Mouse (Mus musculus): Measurements from ENCODE around the gene Vtcn1.

Gene Vtcn1

GRCm38 (mm10) chr3:100856050-100856815, 31.0 kb downstream of the Vtcn1 start:
- DNase-seq (ENCODE audit: low read depth, low spot score), result no peak

DNA sequence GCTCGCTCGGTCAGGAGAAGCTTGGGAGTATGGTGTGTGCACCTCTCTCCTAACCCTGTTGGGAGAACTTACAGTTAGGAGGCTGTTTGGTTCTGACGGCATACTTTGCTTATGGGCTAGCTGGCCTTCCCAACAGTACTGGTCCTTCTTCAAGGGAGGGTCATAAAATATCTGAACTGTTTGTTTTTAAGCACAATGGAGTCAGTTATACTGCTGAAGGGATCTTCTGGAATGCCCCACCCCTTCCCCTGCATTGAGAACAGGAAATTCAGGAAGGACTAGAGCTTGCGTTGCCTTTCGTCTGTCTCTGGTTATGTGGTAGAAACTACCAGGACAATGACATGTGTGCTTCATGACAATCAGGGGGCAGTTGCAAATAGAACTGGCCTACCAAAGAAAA, 31.9 kb downstream of the Vtcn1 start:
- no peak for DNase-seq (ENCODE audit: low read depth, low spot score)

- DNase-seq (ENCODE audit: low read depth, low spot score), result no peak
Observed at GRCm38 (mm10) chr3:100858334-100859002, 33.2 kb downstream of the Vtcn1 start.

DNA sequence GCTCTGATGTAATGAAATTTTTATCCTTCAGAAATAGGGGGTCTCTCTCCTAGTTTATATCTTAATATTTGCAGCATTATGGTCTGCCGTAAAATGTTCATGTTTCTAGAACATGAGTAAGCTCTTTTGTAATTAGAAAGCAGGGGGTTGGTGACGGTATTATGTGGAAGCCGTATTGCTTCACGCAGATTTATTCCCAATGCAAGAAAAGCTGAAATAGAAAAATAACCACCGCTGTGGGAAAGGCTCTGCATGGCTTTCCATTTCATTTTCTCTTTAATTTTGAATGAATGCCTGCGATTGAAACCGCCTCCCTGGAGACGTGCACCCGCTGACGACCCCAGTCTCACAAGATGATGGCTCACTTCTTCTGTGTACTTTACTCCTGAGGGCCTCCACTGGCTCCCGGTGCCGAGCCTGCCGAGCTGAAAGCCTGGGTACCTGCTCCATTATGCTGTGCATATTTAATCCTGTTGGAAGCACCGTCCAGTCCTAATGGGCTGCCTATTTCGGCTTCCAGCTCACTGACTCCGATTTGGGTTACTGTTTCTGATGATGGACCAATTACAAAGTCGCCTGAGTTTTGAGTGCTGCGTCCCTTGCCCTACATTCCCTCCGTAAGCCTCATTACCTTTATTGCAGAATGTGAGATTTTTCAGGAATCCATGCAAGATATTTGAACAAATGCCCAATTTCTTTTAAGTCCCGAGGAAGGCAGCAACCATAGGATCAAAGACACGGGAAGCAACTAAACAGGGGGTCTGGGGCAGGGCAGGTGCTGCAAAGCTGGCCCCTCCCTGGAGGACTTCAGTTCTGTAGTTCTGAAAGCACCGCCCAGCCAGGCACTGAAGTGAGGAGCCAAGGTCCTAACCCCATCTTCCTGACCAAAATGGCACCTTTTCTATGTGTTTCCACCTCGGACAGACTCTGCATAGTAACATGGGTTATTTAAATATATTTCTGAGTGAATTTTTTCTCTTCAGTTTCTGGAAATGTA, 36.3 kb downstream of the Vtcn1 start:
- DNase-seq (ENCODE audit: low read depth, low spot score), result no peak

GRCm38 (mm10) chr3:100866946-100867345, 41.7 kb downstream of the Vtcn1 start:
- no peak for DNase-seq (ENCODE audit: low read depth, low spot score)

DNA sequence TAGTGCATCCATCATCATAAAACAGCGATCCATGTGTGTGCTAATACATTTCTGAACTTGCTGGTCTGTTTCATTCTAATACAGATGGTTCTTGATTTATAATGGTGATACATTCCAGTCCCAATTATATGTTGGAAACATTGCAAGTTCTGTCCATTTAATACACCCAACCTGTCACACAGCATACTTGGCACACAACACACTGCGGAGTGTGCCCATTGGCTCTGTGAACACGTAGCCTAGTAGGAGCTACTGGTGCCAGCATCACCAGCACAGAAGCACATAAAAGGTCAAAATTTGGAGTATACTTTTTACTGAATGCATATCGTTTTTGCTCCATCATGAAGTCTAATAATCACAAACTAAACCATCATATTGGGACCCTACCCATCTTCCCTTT, 51.8 kb downstream of the Vtcn1 start:
- no peak for DNase-seq (ENCODE audit: low read depth, low spot score)

GRCm38 (mm10) chr3:100881403-100881802, 56.1 kb downstream of the Vtcn1 start:
- DNase-seq (ENCODE audit: low read depth, low spot score), result no peak

- DNase-seq (ENCODE audit: low read depth, low spot score), result no peak
Observed at GRCm38 (mm10) chr3:100881843-100882634, 56.8 kb downstream of the Vtcn1 start.

GRCm38 (mm10) chr3:100889234-100889633, 64.0 kb downstream of the Vtcn1 start:
- no peak for DNase-seq (ENCODE audit: low read depth, low spot score)

- no peak for DNase-seq (ENCODE audit: low read depth, low spot score)
Observed at GRCm38 (mm10) chr3:100890406-100890805, 65.1 kb downstream of the Vtcn1 start.

DNA sequence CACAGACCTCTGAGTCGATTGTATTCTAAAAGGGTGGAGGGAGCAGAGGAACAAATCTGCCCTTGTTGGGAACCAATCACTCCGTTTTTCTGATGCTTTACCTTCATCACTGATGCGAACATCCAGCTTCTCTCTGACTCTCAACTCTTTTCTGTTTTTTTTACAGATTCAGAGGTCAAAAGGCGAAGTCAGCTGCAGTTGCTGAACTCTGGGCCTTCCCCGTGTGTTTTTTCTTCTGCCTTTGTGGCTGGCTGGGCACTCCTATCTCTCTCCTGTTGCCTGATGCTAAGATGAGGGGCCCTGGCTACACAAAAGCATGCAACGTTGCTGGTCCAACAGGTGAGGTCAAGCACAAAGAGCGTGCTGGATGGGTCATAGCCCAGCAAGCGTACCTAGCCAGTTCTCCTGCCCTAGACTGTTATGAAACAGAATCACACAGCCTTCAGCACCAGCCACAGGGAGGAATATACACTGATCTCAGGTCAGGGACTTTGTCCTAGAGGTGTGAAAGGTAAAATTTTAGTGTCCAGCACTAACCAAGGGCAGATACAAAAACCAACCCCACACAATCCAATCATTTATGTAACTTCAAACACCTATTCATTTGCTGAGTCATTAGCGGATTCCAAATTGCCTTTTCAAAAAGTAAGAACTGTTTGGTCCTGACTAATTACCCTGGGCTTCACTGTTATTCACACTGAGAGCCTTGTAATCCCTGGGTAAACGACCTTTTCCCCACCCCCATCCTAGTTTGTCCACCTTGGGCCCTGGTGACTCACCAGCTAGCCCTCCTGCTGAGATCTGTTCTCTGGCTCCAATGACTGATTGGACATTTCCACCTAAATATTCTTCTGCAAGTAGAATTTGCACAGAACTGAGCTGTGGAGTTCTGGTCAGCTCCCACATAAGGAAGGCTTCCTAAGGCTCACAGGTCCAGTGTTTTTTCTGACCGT, 67.4 kb downstream of the Vtcn1 start:
- DNase-seq (ENCODE audit: low read depth, low spot score), result no peak

DNA sequence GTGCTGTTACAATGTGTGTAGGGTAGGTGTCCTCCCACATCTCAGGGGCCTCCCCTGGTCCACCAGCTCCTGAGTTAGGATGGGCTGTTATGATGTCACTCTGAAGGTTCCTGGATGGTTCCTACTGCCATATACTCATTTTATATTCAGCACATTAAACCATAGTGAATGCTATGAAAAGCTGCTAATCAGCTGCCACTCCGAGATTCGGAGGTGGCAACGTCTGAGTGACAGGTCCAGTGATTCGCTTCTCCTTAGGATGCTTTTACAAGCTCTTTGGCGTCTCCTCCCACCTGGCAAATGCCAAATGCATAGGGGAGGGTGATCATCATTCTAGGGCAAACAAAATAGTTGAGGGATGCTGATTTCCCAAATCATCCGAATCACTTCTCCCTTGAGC, 70.2 kb downstream of the Vtcn1 start:
- DNase-seq (ENCODE audit: low read depth, low spot score), result no peak

- no peak for DNase-seq (ENCODE audit: low read depth, low spot score)
Observed at GRCm38 (mm10) chr3:100906128-100906527, 80.9 kb downstream of the Vtcn1 start.

- no peak for DNase-seq (ENCODE audit: low read depth, low spot score)
Observed at GRCm38 (mm10) chr3:100906916-100907315, 81.7 kb downstream of the Vtcn1 start.

DNA sequence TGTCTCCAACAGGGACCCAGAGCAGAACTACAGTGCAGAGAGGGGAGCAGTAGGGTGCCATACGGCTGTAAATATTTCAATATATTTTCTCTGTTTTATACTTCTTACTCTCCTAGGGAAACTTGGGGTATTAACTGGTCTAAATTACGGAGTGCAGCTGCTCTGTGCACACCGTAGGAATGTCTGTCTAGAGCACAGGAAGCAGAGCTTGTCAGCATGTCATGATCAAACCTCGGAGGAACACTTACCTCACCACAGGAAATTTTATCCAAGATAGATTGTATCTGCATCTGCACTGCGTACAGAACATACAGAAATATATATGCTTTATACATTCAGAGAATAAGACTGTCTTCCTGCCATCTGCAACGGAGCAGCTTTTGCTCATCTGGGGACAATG, 83.3 kb downstream of the Vtcn1 start:
- DNase-seq (ENCODE audit: low read depth, low spot score), result no peak

DNA sequence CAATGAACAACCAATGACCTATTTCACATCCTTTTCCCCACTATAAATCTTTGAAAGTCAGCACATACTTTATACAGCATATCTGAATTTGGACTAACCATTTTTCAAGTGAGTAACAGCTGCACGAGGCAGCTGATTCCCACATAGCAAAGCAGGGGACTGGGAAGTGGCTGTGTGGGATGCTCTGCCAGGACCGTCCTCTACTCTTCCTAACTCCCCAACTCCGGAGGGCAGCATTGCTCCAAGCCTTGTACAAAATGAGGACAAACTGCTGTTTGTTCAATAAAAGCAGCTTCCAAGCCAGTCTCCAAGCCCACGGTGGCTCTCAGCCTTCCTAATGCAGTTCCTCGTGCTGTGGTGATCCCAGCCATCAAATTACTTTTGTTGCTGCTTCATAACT, 85.4 kb downstream of the Vtcn1 start:
- DNase-seq (ENCODE audit: low read depth, low spot score), result no peak

DNA sequence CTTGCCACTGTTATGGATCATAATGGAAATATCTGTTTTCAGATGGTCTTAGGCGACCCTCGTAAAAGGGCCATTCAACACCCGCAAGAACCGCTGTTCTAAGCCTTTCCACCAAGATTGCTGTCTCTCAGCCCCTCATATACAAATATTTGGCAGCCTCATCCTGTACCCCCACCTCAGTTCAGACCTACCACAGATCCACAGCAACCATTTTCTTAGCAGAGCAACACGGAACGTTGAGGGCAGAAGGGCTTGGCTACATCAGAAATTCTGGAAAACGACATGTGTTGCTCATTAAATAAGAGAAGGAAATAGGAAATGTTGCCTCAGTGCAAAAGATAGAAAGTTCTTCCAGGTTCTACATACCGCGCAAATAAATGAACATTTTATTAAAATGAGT, 85.8 kb downstream of the Vtcn1 start:
- no peak for DNase-seq (ENCODE audit: low read depth, low spot score)

- DNase-seq (ENCODE audit: low read depth, low spot score), result no peak
Observed at GRCm38 (mm10) chr3:100911498-100912213, 86.4 kb downstream of the Vtcn1 start.

DNA sequence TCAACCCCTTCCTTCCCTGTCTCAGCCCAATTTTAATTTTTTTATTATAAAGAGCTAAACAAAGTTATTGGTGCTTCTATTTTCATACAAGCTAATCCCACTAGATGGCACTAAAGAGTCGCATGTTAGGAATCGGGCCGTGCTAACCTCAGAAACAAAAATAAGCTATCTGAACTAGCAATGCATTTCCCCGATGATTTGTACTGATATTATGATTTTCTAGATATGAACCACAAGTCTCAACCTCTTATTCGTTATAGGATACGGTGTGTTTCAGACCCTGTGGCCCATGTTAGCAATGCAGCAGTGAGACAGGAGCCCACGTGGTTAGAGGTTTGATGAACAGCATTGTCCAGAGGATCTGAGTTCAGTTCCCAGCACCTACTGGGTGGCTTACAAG, 91.6 kb downstream of the Vtcn1 start:
- no peak for DNase-seq (ENCODE audit: low read depth, low spot score)

All from brain, embryonic 18.5 days (tissue).